Mouse (Mus musculus): ENCODE results near the gene Spata5. TPM values are rescaled to one million over a fixed set of nuclear protein-coding genes. Genes with fewer than 3 reads are reported as not detected.

The Spata5 gene
- polyA plus RNA-seq, 1 experiment from 2014 or later, result 26.2 TPM

DNA sequence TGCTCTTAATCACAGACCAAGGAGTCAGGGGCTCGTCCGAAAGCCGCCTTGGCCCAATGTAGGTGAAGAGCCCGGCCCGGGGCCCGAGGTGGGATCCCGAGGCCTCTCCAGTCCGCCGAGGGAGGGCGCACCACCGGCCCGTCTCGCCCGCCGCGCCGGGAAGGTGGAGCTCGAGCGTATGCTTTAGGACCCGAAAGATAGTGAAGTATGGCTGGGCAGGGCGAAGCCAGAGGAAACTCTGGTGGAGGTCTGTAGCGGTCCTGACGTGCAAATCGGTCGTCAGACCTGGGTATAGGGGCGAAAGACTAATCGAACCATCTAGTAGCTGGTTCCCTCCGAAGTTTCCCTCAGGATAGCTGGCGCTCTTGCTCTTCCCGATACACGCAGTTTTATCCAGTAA lies 61.6 kb downstream of the Spata5 start:
- DNase-seq (no peak), ATAC-seq (ENCODE audit: low read depth) (no peak)
- WGBS (ENCODE audit: insufficient replicate concordance), result 92% methylated on average over 31 of the region's 31 CpGs

DNA sequence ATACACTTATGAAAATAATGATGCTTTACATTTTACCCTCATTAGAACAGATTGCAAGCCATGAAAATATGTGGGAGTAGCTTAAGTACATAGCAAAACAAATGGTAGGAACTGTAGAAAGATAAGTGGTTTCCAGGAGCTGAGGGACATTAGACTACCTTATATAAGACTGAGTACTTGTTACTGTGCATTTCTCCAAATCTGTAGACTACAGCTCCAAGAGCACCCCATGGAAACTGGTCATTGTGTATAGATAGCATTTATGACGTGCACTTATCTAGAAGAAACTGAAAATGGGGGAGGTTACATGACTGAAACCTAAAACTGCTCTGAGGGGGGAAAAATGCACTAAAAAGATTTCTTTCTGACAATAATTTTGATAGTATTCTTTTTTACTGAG lies 63.0 kb downstream of the Spata5 start:
- Histone ChIP-seq H3K27ac (peak overlapping the region; percentile 70), H3K9me3 (replicated peaks) (no peaks in the 10 kb centered on the region), H3K4me3 (replicated peaks) (no peak overlapping the region), H3K9ac (no peak overlapping the region), H3K4me2 (no peak overlapping the region), H3K36me3 (peaks cover 9% of the 10 kb centered on the region), H3K27me3 (no peaks in the 10 kb centered on the region), H3K4me1 (replicated peaks) (peaks cover 21% of the 10 kb centered on the region)
- 15% methylated on average over 1 of the region's 1 CpGs for WGBS (ENCODE audit: insufficient replicate concordance)
- DNase-seq (no peak), ATAC-seq (ENCODE audit: low read depth) (peak; percentile 76)

More for the DNA sequence above, 61.6 kb downstream of the Spata5 start:
- peaks cover 9% of the 10 kb centered on the region for H3K36me3 ChIP-seq
- no peak overlapping the region for H3K4me2 ChIP-seq
- no peaks in the 10 kb centered on the region for H3K9me3 ChIP-seq (replicated peaks)
- no peak overlapping the region for H3K9ac ChIP-seq
- no peak overlapping the region for H3K4me3 ChIP-seq (replicated peaks)
- H3K4me1 ChIP-seq (replicated peaks), result peaks cover 15% of the 10 kb centered on the region
- H3K27me3 ChIP-seq, result no peaks in the 10 kb centered on the region
- H3K27ac ChIP-seq, result no peak overlapping the region

DNA sequence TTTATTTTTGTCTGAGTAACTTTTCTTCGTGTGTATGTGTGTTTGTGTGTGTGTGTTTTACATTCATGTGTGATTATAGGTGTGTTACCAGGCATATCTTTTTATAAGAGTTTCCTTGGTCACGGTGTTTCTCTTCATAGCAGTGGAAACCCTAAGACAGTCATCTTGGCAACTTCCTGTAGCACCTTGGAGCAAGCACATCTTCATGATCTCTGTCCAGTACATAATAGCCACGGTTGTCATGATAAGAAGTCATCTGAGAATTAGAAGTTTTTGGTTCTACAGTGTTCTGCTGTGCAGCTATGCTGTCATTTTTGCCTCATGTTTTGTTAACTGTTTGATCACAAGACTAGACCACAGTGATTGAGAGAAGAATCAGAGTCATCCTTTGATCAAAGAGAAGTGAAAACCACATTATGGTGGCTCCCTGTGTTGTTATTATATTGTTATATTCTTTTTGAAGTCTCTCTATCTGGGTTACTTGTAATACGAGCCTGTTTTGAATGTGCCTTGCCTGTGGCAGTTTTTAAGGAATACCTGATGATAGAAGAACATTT lies 64.1 kb downstream of the Spata5 start:
- ATAC-seq (ENCODE audit: low read depth), result no peak
- no peaks in the 10 kb centered on the region for H3K9me3 ChIP-seq (replicated peaks)
- 64% methylated on average over 4 of the region's 4 CpGs for WGBS (ENCODE audit: insufficient replicate concordance)

DNA sequence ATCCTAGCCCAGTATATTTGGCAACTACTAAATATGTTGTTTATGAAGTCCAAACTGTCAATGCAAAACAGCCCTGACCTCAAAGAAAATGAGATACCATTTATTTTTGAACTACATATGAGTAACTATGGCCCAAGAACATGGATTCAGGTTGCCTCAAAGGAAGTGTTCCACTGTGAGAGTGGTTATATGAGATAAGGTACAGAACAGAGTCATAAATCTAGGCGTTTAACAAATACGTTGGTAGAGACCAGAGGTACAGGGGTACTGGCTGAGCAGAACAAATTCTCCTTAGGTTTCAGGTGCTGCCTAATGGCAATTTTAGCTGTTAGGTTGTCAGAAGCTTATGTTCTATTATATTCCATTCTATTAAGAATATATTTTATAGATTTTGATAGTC lies 67.9 kb downstream of the Spata5 start:
- H3K9me3 ChIP-seq (replicated peaks), result no peaks in the 10 kb centered on the region
- no peak overlapping the region for H3K4me3 ChIP-seq (replicated peaks)
- ATAC-seq (ENCODE audit: low read depth) (peak; percentile 80), DNase-seq (no peak)
- no peak overlapping the region for H3K4me2 ChIP-seq
- peaks cover 40% of the 10 kb centered on the region for H3K4me1 ChIP-seq (replicated peaks)
- WGBS (ENCODE audit: insufficient replicate concordance), result 13% methylated on average over 2 of the region's 2 CpGs
- H3K27me3 ChIP-seq, result no peaks in the 10 kb centered on the region
- peak overlapping the region; percentile 56; the same call in 1 of the 2 replicates for H3K27ac ChIP-seq
- H3K9ac ChIP-seq, result no peak overlapping the region
- 0 out of 2 replicates have a peak, but pooled peaks cover 3% of the 10 kb centered on the region for H3K36me3 ChIP-seq

More for the DNA sequence above, 64.1 kb downstream of the Spata5 start:
- DNase-seq, result no peak
- Histone ChIP-seq H3K27ac (no peak overlapping the region), H3K27me3 (no peaks in the 10 kb centered on the region), H3K36me3 (peaks cover 9% of the 10 kb centered on the region), H3K4me1 (replicated peaks) (peaks cover 31% of the 10 kb centered on the region), H3K4me2 (no peak overlapping the region), H3K4me3 (replicated peaks) (no peak overlapping the region), H3K9ac (no peak overlapping the region)

DNA sequence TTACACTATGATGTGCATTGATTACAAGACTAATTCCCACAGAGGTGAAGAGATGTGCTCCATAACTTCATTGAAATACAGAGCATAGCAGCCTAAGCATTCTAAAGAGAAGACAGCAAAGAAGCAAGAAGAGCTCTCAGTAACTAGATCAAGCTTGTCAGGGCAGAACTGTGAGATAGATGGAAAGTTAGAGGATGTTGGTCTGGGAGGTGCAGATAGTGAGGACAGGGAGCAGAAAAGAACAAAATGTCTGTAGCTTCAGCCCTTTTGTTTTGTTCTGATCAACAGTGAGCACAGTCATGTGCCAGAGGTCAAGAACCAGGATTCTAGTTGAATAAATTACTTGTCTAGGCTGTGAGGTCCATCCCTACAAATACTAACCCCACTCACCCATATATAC lies 68.5 kb downstream of the Spata5 start:
- Histone ChIP-seq H3K9ac (no peak overlapping the region), H3K27me3 (no peaks in the 10 kb centered on the region), H3K4me1 (replicated peaks) (peaks cover 35% of the 10 kb centered on the region), H3K4me2 (no peak overlapping the region), H3K27ac (peak overlapping the region; percentile 9; the same call in 1 of the 2 replicates), H3K9me3 (replicated peaks) (no peaks in the 10 kb centered on the region), H3K36me3 (0 out of 2 replicates have a peak, but pooled peaks cover 3% of the 10 kb centered on the region), H3K4me3 (replicated peaks) (no peak overlapping the region)
- DNase-seq (no peak), ATAC-seq (ENCODE audit: low read depth) (peak; percentile 62; the same call in 1 of the 2 replicates)

DNA sequence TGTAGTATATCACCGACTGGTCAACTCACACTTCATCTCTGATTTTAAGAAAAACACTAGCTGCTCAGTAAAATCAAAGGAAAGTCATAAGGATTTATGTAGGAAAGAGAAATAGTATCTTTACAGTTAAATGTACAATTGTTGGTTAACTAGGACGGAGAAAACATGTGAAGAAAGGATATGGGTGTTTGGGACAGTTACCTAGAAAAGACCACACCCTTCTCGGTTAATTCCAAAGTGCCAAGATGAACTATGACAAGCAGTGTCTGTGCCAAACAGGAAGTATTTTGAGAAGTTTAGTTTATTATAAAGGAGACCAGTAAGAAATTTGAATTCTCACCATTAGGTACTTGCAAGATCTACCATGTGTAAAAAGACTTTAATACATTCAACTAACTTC lies 70.3 kb downstream of the Spata5 start:
- H3K9ac ChIP-seq, result no peak overlapping the region
- H3K4me2 ChIP-seq, result no peak overlapping the region
- DNase-seq, result no peak
- 0 out of 2 replicates have a peak, but pooled peaks cover 3% of the 10 kb centered on the region for H3K36me3 ChIP-seq
- ATAC-seq (ENCODE audit: low read depth), result peak; percentile 66
- peaks cover 34% of the 10 kb centered on the region for H3K4me1 ChIP-seq (replicated peaks)
- 48% methylated on average over 3 of the region's 3 CpGs for WGBS (ENCODE audit: insufficient replicate concordance)
- no peak overlapping the region for H3K4me3 ChIP-seq (replicated peaks)
- no peak overlapping the region for H3K27ac ChIP-seq
- H3K9me3 ChIP-seq (replicated peaks), result no peaks in the 10 kb centered on the region
- no peaks in the 10 kb centered on the region for H3K27me3 ChIP-seq

DNA sequence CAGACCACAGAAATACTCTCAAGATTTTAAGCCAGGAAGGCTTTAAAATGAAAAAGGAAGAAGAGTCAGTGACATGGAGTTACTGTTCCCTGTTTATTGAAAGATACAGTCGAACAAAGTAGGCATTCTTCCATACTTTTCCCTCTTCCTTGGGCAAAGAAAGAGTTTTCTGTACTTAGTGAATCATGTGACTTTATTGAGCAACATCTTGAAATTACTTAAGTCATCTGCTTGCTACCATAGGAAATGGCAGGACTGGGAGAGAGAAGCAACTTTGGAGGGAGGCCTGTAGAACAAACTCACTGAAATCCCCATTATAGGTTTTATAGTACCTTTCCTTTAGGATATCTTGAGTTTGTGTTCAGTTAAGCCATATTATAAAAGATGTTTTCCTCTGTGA lies 81.2 kb downstream of the Spata5 start:
- Histone ChIP-seq H3K27ac (no peak overlapping the region), H3K27me3 (no peaks in the 10 kb centered on the region), H3K4me2 (no peak overlapping the region), H3K4me3 (replicated peaks) (no peak overlapping the region), H3K9ac (no peak overlapping the region), H3K9me3 (replicated peaks) (no peaks in the 10 kb centered on the region), H3K4me1 (replicated peaks) (peaks cover 13% of the 10 kb centered on the region), H3K36me3 (no peaks in the 10 kb centered on the region)
- DNase-seq (no peak), ATAC-seq (ENCODE audit: low read depth) (no peak)
- 73% methylated on average over 1 of the region's 1 CpGs for WGBS (ENCODE audit: insufficient replicate concordance)

DNA sequence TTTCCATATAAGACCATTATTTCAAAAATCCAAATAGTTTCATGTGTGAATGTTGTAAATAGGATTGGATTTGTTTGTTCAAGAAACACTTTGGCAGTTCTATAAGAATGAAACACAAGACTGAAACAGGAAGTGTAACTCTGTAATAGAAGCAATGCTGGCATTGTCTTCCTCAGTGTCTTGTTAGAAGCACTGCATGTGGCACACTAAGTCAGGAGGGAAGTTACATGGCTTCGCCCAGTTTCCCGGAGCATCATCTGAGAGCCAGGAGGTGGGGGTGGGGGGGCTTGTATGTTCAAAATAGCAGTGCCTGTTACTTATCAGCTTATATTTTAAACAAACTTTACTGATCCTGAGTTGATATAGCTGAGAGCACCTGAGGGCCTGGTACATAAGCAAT lies 82.9 kb downstream of the Spata5 start:
- DNase-seq (no peak), ATAC-seq (ENCODE audit: low read depth) (no peak)
- Histone ChIP-seq H3K36me3 (no peaks in the 10 kb centered on the region), H3K4me3 (replicated peaks) (no peak overlapping the region), H3K27ac (0 out of 2 replicates have a peak overlapping the region, but pooled peaks have one; percentile 10), H3K4me2 (no peak overlapping the region), H3K9ac (no peak overlapping the region), H3K9me3 (replicated peaks) (no peaks in the 10 kb centered on the region), H3K27me3 (no peaks in the 10 kb centered on the region), H3K4me1 (replicated peaks) (peaks cover 16% of the 10 kb centered on the region)
- WGBS (ENCODE audit: insufficient replicate concordance), result 69% methylated on average over 2 of the region's 2 CpGs

DNA sequence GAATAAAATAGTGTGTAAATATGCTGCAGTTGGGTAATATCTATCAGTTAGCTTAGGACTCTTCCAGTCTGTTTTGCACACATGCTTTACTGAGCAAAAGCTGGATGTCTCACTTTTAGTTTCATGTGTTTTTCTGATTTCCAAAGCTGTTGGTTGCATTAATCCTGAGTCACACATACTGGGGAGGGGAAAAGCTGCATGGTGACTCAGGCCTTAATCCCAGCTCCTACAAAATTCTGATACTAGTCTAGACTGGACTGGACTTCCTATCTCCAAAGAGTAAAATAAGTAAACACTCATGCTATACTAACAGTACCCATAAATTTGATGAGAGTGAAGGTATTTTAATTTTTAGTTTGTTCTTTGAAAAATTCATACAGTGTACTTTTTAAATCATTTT lies 84.2 kb downstream of the Spata5 start:
- Histone ChIP-seq H3K27me3 (no peaks in the 10 kb centered on the region), H3K36me3 (no peaks in the 10 kb centered on the region), H3K4me1 (replicated peaks) (peaks cover 26% of the 10 kb centered on the region), H3K9ac (no peak overlapping the region), H3K27ac (peak overlapping the region; percentile 43; the same call in 1 of the 2 replicates), H3K4me3 (replicated peaks) (no peak overlapping the region), H3K4me2 (no peak overlapping the region), H3K9me3 (replicated peaks) (no peaks in the 10 kb centered on the region)
- DNase-seq, result no peak
- peak; percentile 85 for ATAC-seq (ENCODE audit: low read depth)

DNA sequence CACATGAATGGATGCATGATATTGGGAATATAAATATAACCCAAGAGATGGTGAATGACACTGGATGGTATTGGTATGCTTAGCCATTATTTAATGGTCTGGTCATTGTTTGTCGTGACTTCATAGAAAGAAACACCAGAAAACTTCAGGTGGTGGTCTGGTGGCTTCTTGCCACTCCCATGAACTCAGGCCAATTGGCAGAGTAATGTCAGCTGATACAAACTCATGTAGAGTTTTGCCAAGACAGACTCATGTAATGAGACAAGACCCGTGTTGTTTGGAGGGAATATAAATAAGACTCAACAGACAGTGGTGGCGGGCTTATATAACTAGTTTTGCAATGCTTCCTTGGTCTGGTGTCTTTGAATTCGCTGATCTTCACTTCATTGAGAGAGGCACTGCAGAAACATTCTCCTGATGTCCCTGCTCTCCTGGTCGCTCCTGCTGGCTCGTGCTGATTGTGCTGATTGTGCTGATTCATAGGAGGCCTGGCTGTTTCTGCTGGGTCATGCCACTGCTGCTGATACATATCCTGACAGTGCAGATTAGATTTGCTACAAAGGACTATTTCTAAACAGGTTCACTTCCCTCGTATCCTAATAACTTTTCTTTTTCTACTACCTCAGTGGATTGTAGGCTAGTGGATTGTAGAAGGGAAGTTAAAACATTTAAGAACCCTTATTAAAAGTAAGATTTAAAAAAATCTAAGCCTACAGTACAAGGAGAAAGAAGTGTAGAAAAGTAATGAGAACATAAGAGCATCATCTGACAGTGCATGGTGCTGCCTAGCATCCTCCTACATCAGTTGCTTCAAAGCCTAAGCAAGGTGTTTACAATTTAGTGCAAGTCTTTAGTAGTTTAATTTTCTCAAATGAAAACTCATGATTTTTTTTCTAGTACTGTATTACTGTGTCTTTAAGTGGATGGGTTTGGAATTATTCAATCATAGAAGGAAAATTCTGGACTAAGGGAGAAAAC lies 90.6 kb downstream of the Spata5 start:
- peak; percentile 70 for DNase-seq
- peak overlapping the region; percentile 48 for H3K4me2 ChIP-seq

DNA sequence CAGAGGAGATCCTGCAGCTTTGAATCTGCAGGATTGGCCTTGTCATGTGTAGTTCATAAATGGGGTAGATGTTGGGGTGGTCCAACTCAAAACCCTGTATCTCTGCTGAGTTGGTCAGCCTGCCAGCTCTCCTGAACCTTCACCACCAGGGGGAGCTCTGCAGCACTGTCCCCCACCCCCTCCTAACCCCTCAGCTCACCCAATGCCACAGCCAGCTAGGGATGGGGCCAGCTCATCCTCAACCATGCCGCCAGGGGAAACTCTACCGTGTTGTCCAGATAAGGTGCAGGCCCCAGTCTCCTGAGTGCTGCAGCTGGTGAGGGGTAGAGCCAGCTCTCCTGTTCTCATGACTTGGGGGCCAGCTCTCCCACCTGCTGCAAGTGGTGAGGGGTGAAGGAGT lies 95.8 kb downstream of the Spata5 start:
- H3K27me3 ChIP-seq, result no peaks in the 10 kb centered on the region
- peak; percentile 89 for ATAC-seq (ENCODE audit: low read depth)
- H3K4me3 ChIP-seq (replicated peaks), result no peak overlapping the region
- H3K27ac ChIP-seq, result peak overlapping the region; percentile 58
- peak overlapping the region; percentile 37; the same call in 1 of the 2 replicates for H3K9ac ChIP-seq
- peak; percentile 69 for DNase-seq
- peaks cover 67% of the 10 kb centered on the region for H3K4me1 ChIP-seq (replicated peaks)
- H3K4me2 ChIP-seq, result no peak overlapping the region
- no peaks in the 10 kb centered on the region for H3K36me3 ChIP-seq
- H3K9me3 ChIP-seq (replicated peaks), result no peaks in the 10 kb centered on the region
- WGBS (ENCODE audit: insufficient replicate concordance), result 3% methylated on average over 2 of the region's 2 CpGs

More for the DNA sequence above, 90.6 kb downstream of the Spata5 start:
- Histone ChIP-seq H3K9me3 (replicated peaks) (no peaks in the 10 kb centered on the region), H3K27me3 (no peaks in the 10 kb centered on the region), H3K4me1 (replicated peaks) (peaks cover 50% of the 10 kb centered on the region), H3K9ac (peak overlapping the region; percentile 49; the same call in 1 of the 2 replicates), H3K4me3 (replicated peaks) (0 out of 2 replicates have a peak overlapping the region, but pooled peaks have one; percentile 3), H3K36me3 (no peaks in the 10 kb centered on the region), H3K27ac (peak overlapping the region; percentile 95)
- 29% methylated on average over 7 of the region's 7 CpGs for WGBS (ENCODE audit: insufficient replicate concordance)
- peak; percentile 99 for ATAC-seq (ENCODE audit: low read depth)

Measured in liver, embryonic 13.5 days (tissue).